Mouse (Mus musculus) spleen, embryonic (tissue): ENCODE results near the gene Srprb.

ENCODE experiments used
- CTCF ChIA-PET: fragments of 350-600 bp; sonication (Branson Sonifier 250); formaldehyde crosslinking; loops from one replicate; lab custom pipeline; 2022; lab: Charles Lee

Srprb gene

DNA sequence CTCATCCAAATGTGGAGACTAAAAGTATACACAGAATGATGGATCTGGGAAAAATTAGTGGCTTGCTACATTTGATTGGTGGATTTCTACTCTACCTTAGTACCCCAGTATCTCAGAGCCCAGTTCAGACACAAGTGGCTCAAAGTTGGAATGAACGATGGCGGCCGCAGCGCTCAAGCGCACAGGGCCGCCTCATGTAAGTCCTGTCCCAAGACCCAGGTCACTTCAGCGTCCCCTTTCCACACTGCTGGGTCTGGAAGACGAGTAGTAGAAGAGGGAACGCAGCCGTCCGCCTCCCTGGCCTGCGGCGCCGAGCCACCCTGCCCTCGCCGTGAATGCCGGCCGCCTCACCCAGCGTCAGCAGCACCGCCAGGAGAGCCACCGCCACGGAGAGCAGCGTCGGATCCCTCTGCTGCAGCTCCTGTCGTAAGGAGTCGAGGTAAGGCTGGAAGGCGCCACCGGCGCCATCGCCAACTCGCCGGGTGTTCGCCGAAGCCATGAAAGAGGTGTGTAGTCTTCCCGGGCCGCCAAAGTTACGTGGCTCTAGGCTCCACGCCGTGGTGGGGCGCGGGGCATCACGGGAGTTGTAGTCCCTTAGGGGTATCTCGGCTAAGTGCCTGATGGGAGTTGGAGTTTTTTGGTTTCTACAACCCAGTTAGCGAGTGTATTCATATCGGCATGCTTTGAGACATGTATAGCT is at the start of gene Srprb:
Gene Srprb (minus strand): TSS at position 577 of the 700 bp plus-strand sequence.
- CTCF ChIA-PET = interaction anchor here (0.5 to 0.6 kb wide), 2 partner anchors 90 to 552 kb away, joined by 5 to 8 read pairs; partner anchors contain the start of gene Rab6b

DNA sequence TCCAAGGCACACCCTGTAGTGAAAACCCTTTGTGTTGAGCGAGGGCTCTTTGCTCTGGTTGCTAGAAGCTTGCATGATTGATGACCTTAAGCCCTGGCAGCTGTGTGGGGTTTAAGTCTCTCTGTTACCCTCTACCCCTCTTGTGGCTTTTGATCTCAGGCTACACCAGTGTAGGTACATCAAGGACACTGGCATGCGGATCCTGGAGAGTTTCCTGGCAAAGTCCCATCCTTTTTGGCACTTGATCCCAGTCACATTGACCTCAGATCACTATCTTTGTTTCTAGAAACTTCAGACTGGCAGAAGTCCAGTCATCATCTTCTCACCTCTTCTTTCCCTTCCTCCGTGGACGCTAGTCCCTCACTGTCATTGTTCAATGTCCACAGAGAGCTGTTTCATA is 46.7 kb upstream of the Srprb start:
- CTCF ChIA-PET = no interaction called here

DNA sequence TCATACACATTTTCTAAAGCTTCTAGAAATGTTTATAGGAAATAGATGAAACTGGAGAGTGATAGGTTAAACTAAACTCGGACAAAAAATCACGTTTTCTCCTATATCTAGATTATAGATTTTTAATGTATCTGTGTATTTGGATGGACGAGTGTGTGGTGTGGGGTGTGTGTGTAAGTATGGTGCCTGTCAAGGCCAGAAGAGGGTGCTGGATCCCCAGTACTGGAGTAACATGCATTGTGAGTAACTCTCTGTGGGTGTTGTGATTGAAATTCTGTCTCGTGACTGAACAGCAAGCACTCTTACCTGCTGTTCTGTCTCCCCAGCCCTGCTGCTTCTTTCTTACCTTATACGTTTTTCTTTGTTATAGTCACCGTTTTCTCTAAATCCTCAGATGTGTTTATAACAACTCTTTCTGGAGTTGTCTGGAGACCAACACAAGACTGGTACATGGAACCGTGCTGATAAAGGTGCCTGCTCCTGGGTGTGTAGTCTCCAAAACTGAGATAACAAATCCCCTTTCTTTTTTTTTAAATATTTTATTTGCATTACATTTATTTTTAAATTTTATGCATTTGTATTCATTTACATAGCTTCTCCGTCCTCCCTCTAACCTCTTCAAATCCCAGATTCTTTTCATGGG is 44.7 kb upstream of the Srprb start:
- CTCF ChIA-PET = interaction anchor here (0.6 kb wide), 1 partner anchor 31 kb away, joined by 3 read pairs; no protein-coding TSS in a partner anchor

- CTCF ChIA-PET = no interaction called here
These were observed 41.7 kb upstream of the Srprb start for GRCm38 (mm10) chr9:103243640-103244039.

- CTCF ChIA-PET = no interaction called here
These were observed 39.3 kb upstream of the Srprb start for GRCm38 (mm10) chr9:103241206-103241605.

GRCm38 (mm10) chr9:103239471-103239870 is 37.5 kb upstream of the Srprb start:
- CTCF ChIA-PET = interaction anchor here (0.7 kb wide), 1 partner anchor 325 kb away, joined by 3 read pairs; no protein-coding TSS in a partner anchor

- CTCF ChIA-PET = no interaction called here
These were observed 32.7 kb upstream of the Srprb start for GRCm38 (mm10) chr9:103234565-103235165.

DNA sequence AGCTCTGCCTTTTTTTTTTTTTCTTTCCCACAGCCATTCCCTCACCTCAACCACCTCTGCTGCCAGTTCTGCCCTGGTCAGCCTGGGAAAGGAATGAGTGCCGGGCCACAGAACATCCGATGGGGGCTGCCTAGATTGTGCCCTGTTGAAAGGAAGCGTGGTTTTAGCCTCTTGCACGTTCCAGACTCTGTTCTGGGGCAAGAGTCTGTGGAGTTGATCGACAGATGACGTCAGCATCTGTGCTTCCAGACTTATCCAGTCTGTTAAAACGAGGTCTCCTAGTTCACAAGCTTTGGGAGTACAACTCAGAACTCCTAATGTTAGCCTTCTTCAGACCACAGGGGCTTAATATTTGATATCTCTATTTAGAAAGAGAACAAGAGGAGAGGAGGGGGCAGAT is 32.1 kb upstream of the Srprb start:
- CTCF ChIA-PET = no interaction called here

- CTCF ChIA-PET = no interaction called here
These were observed 31.1 kb upstream of the Srprb start for GRCm38 (mm10) chr9:103233006-103233395.

- CTCF ChIA-PET = no interaction called here
These were observed 30.5 kb upstream of the Srprb start for GRCm38 (mm10) chr9:103232232-103233005.

- CTCF ChIA-PET = no interaction called here
These were observed 28.4 kb upstream of the Srprb start, which contains the start of the genes Gm20425 and Trf for GRCm38 (mm10) chr9:103230151-103230951. TSS of gene Gm20425 (minus strand) at chr9:103230307. TSS of gene Trf (minus strand) at chr9:103230444.

GRCm38 (mm10) chr9:103229037-103229867 is 27.3 kb upstream of the Srprb start:
- CTCF ChIA-PET = no interaction called here

GRCm38 (mm10) chr9:103228370-103229003 is 26.6 kb upstream of the Srprb start:
- CTCF ChIA-PET = no interaction called here

DNA sequence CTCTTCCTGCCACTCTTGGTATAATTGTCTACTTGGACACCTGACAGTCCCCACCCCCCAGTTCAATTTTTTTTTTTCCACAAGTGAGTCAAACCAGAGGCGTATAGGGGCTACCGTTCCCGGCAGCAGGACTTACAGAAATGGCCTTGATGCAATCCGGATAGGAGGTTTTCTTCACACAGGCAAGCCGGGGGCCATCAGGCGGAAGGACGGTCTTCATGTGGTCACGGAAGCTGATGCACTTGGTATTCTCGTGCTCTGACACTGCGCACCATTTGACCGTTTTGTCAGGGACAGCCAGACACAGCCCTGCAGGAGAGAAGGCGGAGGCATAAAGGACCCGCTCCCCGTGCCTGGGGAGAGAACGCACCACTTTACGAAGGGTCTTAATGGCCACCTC is 25.8 kb upstream of the Srprb start:
- CTCF ChIA-PET = no interaction called here

DNA sequence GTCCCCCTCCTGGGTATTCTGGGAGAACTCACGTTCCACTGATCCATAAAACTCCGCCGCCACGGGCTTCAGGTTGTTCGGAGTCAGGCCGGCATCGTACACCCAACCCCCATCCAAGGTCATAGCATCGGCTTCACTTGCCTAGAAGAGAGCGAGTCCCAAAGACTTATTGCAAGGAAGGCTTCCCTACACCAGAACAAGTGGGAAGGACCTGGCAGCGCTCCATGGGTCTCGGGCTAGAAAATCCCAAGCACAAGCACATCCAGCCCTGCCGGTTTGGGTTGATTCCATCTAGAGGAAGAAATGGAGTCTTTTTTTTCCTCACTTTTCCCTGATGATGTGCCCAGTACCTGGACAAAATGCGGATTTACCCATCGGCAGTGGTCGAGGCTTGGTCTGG is 24.9 kb upstream of the Srprb start:
- CTCF ChIA-PET = no interaction called here

- CTCF ChIA-PET = no interaction called here
These were observed 23.5 kb upstream of the Srprb start for GRCm38 (mm10) chr9:103225464-103225863.

DNA sequence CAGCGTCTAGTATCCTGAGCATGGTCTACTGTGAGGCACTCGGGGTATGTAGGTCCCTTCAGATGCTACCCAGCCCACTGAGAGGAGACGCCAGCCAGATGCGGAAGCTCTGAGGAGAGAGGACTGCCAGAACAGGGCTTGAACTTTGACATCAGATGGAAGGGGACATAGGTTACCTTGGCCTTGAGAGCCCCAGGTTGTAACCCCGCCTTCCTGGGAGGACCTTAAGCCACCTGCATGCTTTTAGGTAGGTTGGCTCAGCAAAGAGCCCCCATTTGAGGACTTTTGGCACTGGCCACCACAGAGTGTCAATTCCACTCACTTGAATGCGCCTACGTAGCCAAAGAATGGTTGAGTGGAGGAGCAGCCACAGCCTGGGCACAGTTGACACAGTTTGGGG is 22.8 kb upstream of the Srprb start:
- CTCF ChIA-PET = no interaction called here

DNA sequence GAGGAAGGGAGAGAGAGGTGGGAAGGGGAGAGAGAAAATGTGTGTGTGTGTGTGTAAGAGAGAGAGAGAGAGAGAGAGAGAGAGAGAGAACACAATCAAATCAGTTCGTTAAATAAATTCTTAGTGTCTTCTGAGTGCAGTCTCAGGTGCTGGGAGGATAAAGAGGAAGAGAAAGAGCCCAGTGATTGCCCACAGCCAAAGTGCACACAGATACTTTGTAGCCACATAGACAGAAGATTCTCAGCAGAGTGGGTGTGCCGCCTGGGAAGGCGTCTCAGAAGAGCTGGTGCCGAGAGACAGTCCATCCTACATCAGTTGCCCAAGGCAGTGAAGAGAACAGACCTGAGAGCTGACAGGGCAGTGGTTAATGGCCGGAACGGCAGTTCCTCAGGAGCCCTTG is 12.3 kb upstream of the Srprb start:
- CTCF ChIA-PET = no interaction called here

GRCm38 (mm10) chr9:103213631-103214030 is 11.7 kb upstream of the Srprb start:
- CTCF ChIA-PET = no interaction called here
